Mouse (Mus musculus): ENCODE results near the gene Gm3252. TPM values are rescaled to one million over a fixed set of nuclear protein-coding genes. Genes with fewer than 3 reads are reported as not detected.
A peak's percentile ranks its signal among the peaks of the same experiment; 100 is the strongest.
"Not testable (repeated sequence)": the region's sequence is repeated elsewhere in the genome, so short reads cannot be mapped to it uniquely, and the experiment has no call there.

Gene Gm3252
- polyA plus RNA-seq (2015; fragmentation: Nextera tagmentation; extraction: Ambion mirVana) = 0.07 and 0.10 TPM in 2 replicates

DNA sequence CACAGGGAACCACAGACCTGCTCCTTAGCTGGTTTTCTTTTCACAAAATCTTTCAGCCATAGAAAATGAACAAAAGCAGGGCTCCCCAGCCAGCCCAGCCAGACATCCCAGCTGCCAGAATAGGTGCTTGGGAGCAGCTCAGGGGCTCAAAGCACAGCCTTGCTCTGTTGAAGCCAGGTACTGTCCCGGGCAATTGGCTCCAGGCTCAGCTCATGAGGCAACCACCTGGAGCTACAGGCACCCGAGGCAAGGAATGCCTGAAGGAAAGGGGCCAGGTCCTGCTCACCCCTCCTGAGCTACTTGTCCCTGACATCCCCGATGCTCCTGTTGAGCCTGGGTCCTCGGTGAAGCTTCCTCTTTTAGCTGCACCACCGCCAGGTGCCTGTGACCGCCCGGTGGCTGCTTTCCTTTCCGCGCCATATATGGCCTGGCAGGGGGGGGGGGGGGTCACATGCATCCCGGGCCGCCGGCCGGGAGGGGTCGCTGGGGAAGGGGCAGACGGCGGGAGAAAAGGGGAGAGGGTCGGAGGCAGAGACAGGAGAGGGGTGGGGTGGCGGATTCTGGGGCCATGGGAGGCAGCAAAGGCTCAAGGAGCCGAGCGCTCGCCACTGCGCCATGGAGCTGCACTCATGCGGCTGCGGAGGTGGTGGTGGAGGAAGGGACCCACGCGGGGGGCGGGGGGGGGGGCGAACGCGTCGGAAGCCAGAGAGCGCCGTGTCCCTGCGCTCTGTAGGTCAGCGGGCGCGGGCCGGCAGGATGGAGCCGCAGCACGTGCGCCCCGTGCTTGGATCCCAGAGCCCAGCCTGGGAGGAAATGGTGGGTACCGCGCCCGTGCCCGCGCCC is at the start of gene Gm3252:
Gene Gm3252 (plus strand): TSS at position 738 of the 843 bp plus-strand sequence.
- WGBS = 2% methylated on average over 6 of the region's 47 CpGs
- not testable (repeated sequence) for H3K27ac ChIP-seq (ENCODE audit: low read length); H3K27me3 ChIP-seq (replicated peaks; ENCODE audit: control insufficient read depth, insufficient read depth, low read length); H3K9ac ChIP-seq (ENCODE audit: low read depth, low read length); H3K36me3 ChIP-seq (ENCODE audit: control insufficient read depth, insufficient read depth, low read length); H3K4me1 ChIP-seq (ENCODE audit: control insufficient read depth, insufficient read depth, low read length); ATAC-seq; H3K9me3 ChIP-seq (ENCODE audit: control insufficient read depth, low read length)
- Histone ChIP-seq H3K4me2 (ENCODE audit: low read depth, low read length) (peak within 1 kb of the TSS; percentile 46), H3K4me3 (ENCODE audit: low read length) (peak within 1 kb of the TSS; percentile 22; the same call in 1 of the 2 replicates)

- not testable (repeated sequence) for ATAC-seq; H3K4me3 ChIP-seq (ENCODE audit: low read length); H3K36me3 ChIP-seq (ENCODE audit: control insufficient read depth, insufficient read depth, low read length); H3K9ac ChIP-seq (ENCODE audit: low read depth, low read length); H3K4me2 ChIP-seq (ENCODE audit: low read depth, low read length); H3K27me3 ChIP-seq (replicated peaks; ENCODE audit: control insufficient read depth, insufficient read depth, low read length); H3K4me1 ChIP-seq (ENCODE audit: control insufficient read depth, insufficient read depth, low read length); H3K27ac ChIP-seq (ENCODE audit: low read length); H3K9me3 ChIP-seq (ENCODE audit: control insufficient read depth, low read length)
- 81% methylated on average over 1 of the region's 2 CpGs for WGBS
Observed at GRCm38 (mm10) chr14:4708938-4709337, 17.6 kb upstream of the Gm3252 start, which contains the start of gene Gm7876. Gm7876 (plus strand) TSS chr14:4709238.

GRCm38 (mm10) chr14:4776037-4776436 is 49.5 kb downstream of the Gm3252 start, which contains the start of gene Gm9602:
Gm9602 (plus strand) TSS chr14:4776337.
- H3K27ac ChIP-seq (ENCODE audit: low read length); H3K36me3 ChIP-seq (ENCODE audit: control insufficient read depth, insufficient read depth, low read length); H3K4me3 ChIP-seq (ENCODE audit: low read length); H3K4me2 ChIP-seq (ENCODE audit: low read depth, low read length); H3K4me1 ChIP-seq (ENCODE audit: control insufficient read depth, insufficient read depth, low read length); ATAC-seq; H3K9me3 ChIP-seq (ENCODE audit: control insufficient read depth, low read length); H3K27me3 ChIP-seq (replicated peaks; ENCODE audit: control insufficient read depth, insufficient read depth, low read length); H3K9ac ChIP-seq (ENCODE audit: low read depth, low read length): not testable (repeated sequence)
- WGBS = no CpG with 5 or more reads among the region's 2 CpGs

Other genes with a start within 250 kb of the Gm3252 start
- not detected in 2 replicates for gene Gm3182, start 245.0 kb upstream of the Gm3252 start, polyA plus RNA-seq (2015; fragmentation: Nextera tagmentation; extraction: Ambion mirVana)
- gene Gm3047, start 171.4 kb upstream of the Gm3252 start, polyA plus RNA-seq (2015; fragmentation: Nextera tagmentation; extraction: Ambion mirVana) = not detected in 2 replicates
- gene Gm8159, start 94.4 kb upstream of the Gm3252 start, polyA plus RNA-seq (2015; fragmentation: Nextera tagmentation; extraction: Ambion mirVana) = not detected in 2 replicates
- gene Gm3239, start 62.6 kb upstream of the Gm3252 start, polyA plus RNA-seq (2015; fragmentation: Nextera tagmentation; extraction: Ambion mirVana) = not detected in 2 replicates
- gene Gm7876, start 17.5 kb upstream of the Gm3252 start, polyA plus RNA-seq (2015; fragmentation: Nextera tagmentation; extraction: Ambion mirVana) = not detected in 2 replicates
- gene Gm9602, start 49.6 kb downstream of the Gm3252 start, polyA plus RNA-seq (2015; fragmentation: Nextera tagmentation; extraction: Ambion mirVana) = not detected in 2 replicates
- gene Gm3269, start 111.3 kb downstream of the Gm3252 start, polyA plus RNA-seq (2015; fragmentation: Nextera tagmentation; extraction: Ambion mirVana) = not detected in 2 replicates
- gene Gm3264, start 128.8 kb downstream of the Gm3252 start, polyA plus RNA-seq (2015; fragmentation: Nextera tagmentation; extraction: Ambion mirVana) = 0.31 TPM in 1 of 2 replicates, not detected in the other
- gene Gm3278, start 165.6 kb downstream of the Gm3252 start, polyA plus RNA-seq (2015; fragmentation: Nextera tagmentation; extraction: Ambion mirVana) = 0.11 TPM in 1 of 2 replicates, not detected in the other